Mouse (Mus musculus) liver, embryonic 11.5 days (tissue): ENCODE results near the gene Gm37240. TPM values are rescaled to one million over a fixed set of nuclear protein-coding genes. Genes with fewer than 3 reads are reported as not detected.

ENCODE experiments used
- ATAC-seq: fragments of 200-750 bp; cut with Nextera tagmentation; replicated peaks from 2 replicates; pipeline ENCODE4 v1.8.0; 2017; ENCODE audit warnings: moderate number of reproducible peaks, mild to moderate bottlenecking, moderate TSS enrichment, moderate library complexity; ENCODE audit not compliant: low FRiP score
- DNase-seq: peaks from one replicate; pipeline ENCODE4 v3.0.0-alpha.2; 2017; ENCODE audit warnings: low spot score
- H3K27ac ChIP-seq: fragments of 300-500 bp; sonication (generic); 2 replicates; pipeline ENCODE4 v1.5.1; 2014; ENCODE audit warnings: mild to moderate bottlenecking, low read depth, low read length, control low read depth
- H3K27me3 ChIP-seq: fragments of 300-500 bp; sonication (generic); replicated peaks from 2 replicates; pipeline ENCODE4 v1.6.1; 2014; ENCODE audit warnings: low read length, mixed read lengths; ENCODE audit not compliant: control insufficient read depth, insufficient read depth
- H3K36me3 ChIP-seq: fragments of 300-500 bp; sonication (generic); 2 replicates; pipeline ENCODE4 v1.6.1; 2014; ENCODE audit warnings: mild to moderate bottlenecking, low read length, moderate library complexity, mixed read lengths; ENCODE audit not compliant: control insufficient read depth, insufficient read depth
- H3K4me1 ChIP-seq: fragments of 300-500 bp; sonication (generic); replicated peaks from 2 replicates; pipeline ENCODE4 v1.6.1; 2014; ENCODE audit warnings: low read length, mixed read lengths; ENCODE audit not compliant: control insufficient read depth, insufficient read depth
- H3K4me2 ChIP-seq: fragments of 300-500 bp; sonication (generic); 2 replicates; pipeline ENCODE4 v1.6.1; 2014; ENCODE audit warnings: mild to moderate bottlenecking, control low read depth, moderate library complexity
- H3K4me3 ChIP-seq: fragments of 300-500 bp; sonication (generic); 2 replicates; pipeline ENCODE4 v1.5.1; 2014; ENCODE audit warnings: low read depth, low read length, control low read depth
- H3K9ac ChIP-seq: fragments of 300-500 bp; sonication (generic); 2 replicates; pipeline ENCODE4 v1.6.1; 2014; ENCODE audit warnings: low read depth, low read length, control low read depth
- H3K9me3 ChIP-seq: fragments of 300-500 bp; sonication (generic); 2 replicates; pipeline ENCODE4 v1.6.1; 2016; ENCODE audit warnings: low read length, inconsistent platforms, mixed read lengths; ENCODE audit not compliant: control insufficient read depth
- WGBS: fragments of 180-500 bp; shearing (Covaris S2); extraction: QIAGEN DNeasy Blood & Tissue Kit; methylation state at CpG from one replicate; pipeline ENCODE4 v1.1.7; 2014; 5-methylcytosine and 5-hydroxymethylcytosine counted together
- polyA plus RNA-seq: library from polyadenylated mRNA; unstranded; fragments of >200 nt; fragmentation: Nextera tagmentation; extraction: Ambion mirVana; gene quantifications from 2 replicates; pipeline ENCODE4 v1.2.1, GENCODE M21; 2014

The Gm37240 gene
- polyA plus RNA-seq, 1 experiment from 2014 or later = 1.6 TPM

DNA sequence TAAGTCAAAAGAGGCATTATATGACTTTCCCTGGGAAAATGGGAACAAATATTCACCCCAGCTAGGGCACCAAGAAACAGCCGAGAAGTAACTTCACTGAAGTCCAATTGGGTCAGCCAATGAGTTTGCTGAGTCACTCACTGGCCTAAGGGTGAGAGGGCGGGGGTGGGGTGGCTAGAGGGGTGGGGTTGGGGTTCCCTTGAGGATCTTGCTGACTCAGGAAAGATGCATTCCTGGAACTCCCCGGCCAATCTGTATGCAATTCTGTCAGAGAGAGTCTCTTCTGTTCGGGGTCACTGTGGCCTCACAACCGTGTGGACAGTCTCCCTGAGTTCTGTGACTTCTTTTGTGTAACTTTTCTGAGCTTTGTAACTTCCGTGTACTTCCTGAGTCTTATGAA is 635.7 kb downstream of the Gm37240 start:
- Histone ChIP-seq H3K9ac (no peak overlapping the region), H3K27me3 (no peaks in the 10 kb centered on the region), H3K9me3 (no peaks in the 10 kb centered on the region), H3K4me1 (no peaks in the 10 kb centered on the region), H3K27ac (no peak overlapping the region), H3K4me2 (no peak overlapping the region), H3K4me3 (no peak overlapping the region), H3K36me3 (no peaks in the 10 kb centered on the region)
- DNase-seq = no peak
- no peak for ATAC-seq
- 72% methylated on average over 6 of the region's 6 CpGs for WGBS

DNA sequence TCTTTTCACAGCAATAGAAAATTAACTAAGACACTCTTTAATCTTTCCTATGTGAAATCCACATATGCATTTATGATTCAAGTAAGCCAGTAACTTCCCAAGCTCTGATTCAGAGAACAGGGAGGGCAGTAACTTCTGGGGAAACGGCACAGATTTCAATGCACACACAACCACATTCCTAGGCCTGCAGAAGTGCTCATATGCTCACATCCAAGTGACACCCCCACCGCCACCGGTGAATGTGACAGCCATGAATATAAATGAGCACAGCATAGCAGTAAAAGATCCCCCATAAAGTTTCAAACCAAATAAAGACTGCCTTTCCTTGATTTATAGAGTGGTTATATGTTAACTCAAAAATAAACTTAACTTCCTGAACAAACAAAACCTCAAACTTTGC is 641.2 kb downstream of the Gm37240 start:
- H3K4me3 ChIP-seq = no peak overlapping the region
- no peaks in the 10 kb centered on the region for H3K36me3 ChIP-seq
- DNase-seq (no peak), ATAC-seq (no peak)
- H3K4me1 ChIP-seq = no peaks in the 10 kb centered on the region
- no peaks in the 10 kb centered on the region for H3K9me3 ChIP-seq
- no peaks in the 10 kb centered on the region for H3K27me3 ChIP-seq
- 82% methylated on average over 3 of the region's 3 CpGs for WGBS
- H3K27ac ChIP-seq = no peak overlapping the region
- no peak overlapping the region for H3K9ac ChIP-seq
- H3K4me2 ChIP-seq = no peak overlapping the region

- Histone ChIP-seq H3K27me3 (no peaks in the 10 kb centered on the region), H3K9me3 (no peaks in the 10 kb centered on the region), H3K27ac (no peak overlapping the region), H3K4me2 (no peak overlapping the region), H3K9ac (no peak overlapping the region), H3K36me3 (no peaks in the 10 kb centered on the region), H3K4me1 (no peaks in the 10 kb centered on the region), H3K4me3 (no peak overlapping the region)
- 72% methylated on average over 3 of the region's 3 CpGs for WGBS
- no peak for DNase-seq
- ATAC-seq = no peak
Observed at GRCm38 (mm10) chr3:85236546-85236945, 650.8 kb downstream of the Gm37240 start.

DNA sequence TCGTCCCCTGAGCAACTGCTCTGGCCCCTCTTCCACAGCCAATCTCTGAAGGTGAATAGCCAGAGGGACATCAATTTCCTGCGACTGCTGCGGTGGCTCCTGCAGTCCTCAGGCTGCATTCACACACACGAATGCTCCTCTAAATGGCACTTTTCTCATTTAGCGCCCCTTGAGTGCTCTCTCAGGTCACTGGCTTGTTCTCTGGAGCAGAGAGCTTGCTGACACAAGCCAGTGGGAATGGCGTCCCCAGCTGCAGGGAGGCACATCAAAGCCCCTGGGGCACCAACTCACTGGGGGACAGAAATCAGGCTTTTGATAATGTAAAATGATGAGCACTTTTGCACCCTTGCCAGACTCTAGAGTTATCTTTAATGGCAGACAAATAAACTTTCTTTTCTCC is 654.5 kb downstream of the Gm37240 start:
- Histone ChIP-seq H3K4me3 (no peak overlapping the region), H3K9ac (no peak overlapping the region), H3K27me3 (no peaks in the 10 kb centered on the region), H3K4me2 (no peak overlapping the region), H3K36me3 (no peaks in the 10 kb centered on the region), H3K27ac (no peak overlapping the region), H3K9me3 (no peaks in the 10 kb centered on the region), H3K4me1 (no peaks in the 10 kb centered on the region)
- ATAC-seq (no peak), DNase-seq (no peak)
- WGBS = 48% methylated on average over 6 of the region's 6 CpGs

DNA sequence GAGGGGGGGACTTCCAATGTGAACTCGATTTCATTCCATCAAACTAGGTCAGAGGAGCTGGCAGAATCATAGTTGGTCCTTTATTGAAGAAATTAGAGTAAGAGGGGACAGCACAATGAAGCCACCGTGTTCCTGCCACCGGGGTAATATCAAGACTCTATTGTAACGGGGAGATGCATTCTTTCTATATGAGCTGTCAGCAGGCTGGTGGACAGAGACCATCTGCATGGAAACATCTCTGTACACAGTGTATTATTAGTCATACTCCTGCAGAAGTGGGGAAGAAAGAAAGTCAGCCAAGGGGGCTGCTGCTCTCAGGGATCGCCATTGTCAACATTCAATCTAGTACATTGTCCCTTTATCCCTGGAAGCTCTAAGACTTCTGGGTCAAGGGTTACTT is 665.3 kb downstream of the Gm37240 start:
- DNase-seq (no peak), ATAC-seq (no peak)
- Histone ChIP-seq H3K9me3 (no peaks in the 10 kb centered on the region), H3K4me2 (no peak overlapping the region), H3K9ac (no peak overlapping the region), H3K4me3 (no peak overlapping the region), H3K27me3 (no peaks in the 10 kb centered on the region), H3K27ac (no peak overlapping the region), H3K36me3 (no peaks in the 10 kb centered on the region), H3K4me1 (no peaks in the 10 kb centered on the region)
- 80% methylated on average over 5 of the region's 5 CpGs for WGBS

GRCm38 (mm10) chr3:85214926-85215325 is 672.4 kb downstream of the Gm37240 start:
- Histone ChIP-seq H3K4me1 (no peaks in the 10 kb centered on the region), H3K4me3 (no peak overlapping the region), H3K4me2 (no peak overlapping the region), H3K27ac (no peak overlapping the region), H3K27me3 (no peaks in the 10 kb centered on the region), H3K9me3 (no peaks in the 10 kb centered on the region), H3K36me3 (no peaks in the 10 kb centered on the region), H3K9ac (no peak overlapping the region)
- 64% methylated on average over 5 of the region's 5 CpGs for WGBS
- no peak for DNase-seq
- ATAC-seq = no peak

DNA sequence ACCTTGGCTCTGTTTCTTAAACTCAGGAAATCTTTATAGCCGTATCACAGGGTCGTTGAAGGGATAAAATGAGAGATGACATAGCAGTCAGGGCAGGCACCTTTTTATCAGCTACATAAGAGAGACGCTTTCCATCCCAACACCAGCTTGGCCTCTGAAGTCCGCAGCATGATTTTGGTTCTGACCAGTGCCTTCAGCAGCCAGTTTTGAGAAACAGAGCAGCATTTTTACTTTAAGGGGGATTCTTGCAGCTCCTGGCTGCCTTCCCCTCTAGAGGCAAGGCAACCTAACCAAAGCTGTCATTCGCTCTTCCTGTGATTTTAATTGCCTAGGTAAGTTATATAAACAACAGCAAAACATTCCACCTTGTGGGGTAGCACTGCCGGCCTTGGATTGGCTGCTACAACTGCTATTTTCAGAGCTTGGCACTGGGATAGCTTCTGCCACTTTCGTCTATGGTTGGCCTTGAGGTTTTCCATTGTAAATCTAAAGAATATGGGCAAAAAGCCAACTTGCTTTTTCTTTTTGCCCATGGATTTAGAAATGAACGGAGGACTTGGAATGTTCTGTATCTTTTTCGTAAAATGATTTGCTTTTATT is 674.5 kb downstream of the Gm37240 start:
- Histone ChIP-seq H3K9ac (no peak overlapping the region), H3K4me1 (no peaks in the 10 kb centered on the region)
- no peak for ATAC-seq

GRCm38 (mm10) chr3:85209887-85210844 is 677.2 kb downstream of the Gm37240 start:
- no peak overlapping the region for H3K4me2 ChIP-seq
- WGBS = 67% methylated on average over 17 of the region's 17 CpGs

More for the DNA sequence above, 674.5 kb downstream of the Gm37240 start:
- Histone ChIP-seq H3K27me3 (no peaks in the 10 kb centered on the region), H3K4me2 (no peak overlapping the region), H3K27ac (no peak overlapping the region), H3K4me3 (no peak overlapping the region), H3K9me3 (no peaks in the 10 kb centered on the region), H3K36me3 (no peaks in the 10 kb centered on the region)
- DNase-seq = no peak
- WGBS = 66% methylated on average over 9 of the region's 9 CpGs

DNA sequence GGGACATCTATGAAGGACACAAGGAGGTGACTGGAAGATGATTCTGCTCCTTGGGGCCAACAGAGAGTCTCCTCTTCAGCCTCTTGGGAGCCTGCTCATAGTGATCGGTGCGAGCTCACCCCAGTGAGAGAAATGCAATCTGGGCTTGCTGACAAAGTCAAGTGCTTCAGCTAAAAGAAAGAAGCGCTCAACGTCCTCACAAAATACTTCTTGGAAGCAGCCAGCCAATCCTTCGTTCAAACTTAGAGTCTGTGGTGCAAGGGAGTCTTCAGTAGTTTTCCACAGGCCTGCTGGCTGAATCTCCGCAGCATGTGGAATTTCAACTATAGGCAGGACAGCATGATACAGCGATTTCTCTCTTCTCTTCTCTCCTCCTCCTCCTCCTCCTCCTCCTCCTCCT is 680.8 kb downstream of the Gm37240 start:
- Histone ChIP-seq H3K9ac (no peak overlapping the region), H3K4me3 (no peak overlapping the region), H3K4me2 (no peak overlapping the region), H3K27me3 (no peaks in the 10 kb centered on the region), H3K4me1 (no peaks in the 10 kb centered on the region; the same call in 1 of the 2 replicates), H3K27ac (no peak overlapping the region), H3K36me3 (no peaks in the 10 kb centered on the region), H3K9me3 (no peaks in the 10 kb centered on the region)
- DNase-seq (no peak), ATAC-seq (no peak)
- 76% methylated on average over 7 of the region's 7 CpGs for WGBS

More at GRCm38 (mm10) chr3:85209887-85210844, 677.2 kb downstream of the Gm37240 start:
- Histone ChIP-seq H3K4me3 (no peak overlapping the region), H3K27ac (no peak overlapping the region), H3K36me3 (no peaks in the 10 kb centered on the region), H3K9ac (no peak overlapping the region), H3K9me3 (no peaks in the 10 kb centered on the region), H3K27me3 (no peaks in the 10 kb centered on the region), H3K4me1 (no peaks in the 10 kb centered on the region)
- DNase-seq (no peak), ATAC-seq (no peak)
